Mouse (Mus musculus) embryonic fibroblast, embryonic 13.5 days (primary cell): ENCODE data around the gene Slc26a9. TPM values are rescaled to one million over a fixed set of nuclear protein-coding genes. Genes with fewer than 3 reads are reported as not detected.

Source experiments
- H3K27ac ChIP-seq: 2 replicates; pipeline ENCODE4 v1.5.1; 2012; ENCODE audit warnings: low read length, control low read depth, inconsistent platforms; ENCODE audit not compliant: insufficient read depth
- H3K4me1 ChIP-seq: 2 replicates; pipeline ENCODE4 v1.6.1; 2011; ENCODE audit warnings: low read length; ENCODE audit not compliant: control insufficient read depth, insufficient read depth
- H3K4me3 ChIP-seq: 2 replicates; pipeline ENCODE4 v1.5.1; 2011; ENCODE audit warnings: mild to moderate bottlenecking, control low read depth, low read length; ENCODE audit not compliant: insufficient read depth
- CTCF ChIP-seq: IDR thresholded peaks from 2 replicates; pipeline ENCODE4 v1.5.1; 2011; ENCODE audit warnings: mild to moderate bottlenecking, control low read depth, low read length, moderate library complexity, borderline replicate concordance; ENCODE audit not compliant: insufficient read depth
- POLR2A ChIP-seq: IDR thresholded peaks from 2 replicates; pipeline ENCODE4 v1.6.1; 2011; ENCODE audit warnings: low read depth, mild to moderate bottlenecking, control low read depth, low read length, moderate library complexity
- polyA plus RNA-seq: library from polyadenylated mRNA; stranded (reverse); fragments of >200 nt; gene quantifications from 2 replicates; pipeline ENCODE4 v1.2.4, GENCODE M21; 2011; ENCODE audit warnings: low read depth; ENCODE audit not compliant: missing spikeins, insufficient read length

Gene Slc26a9
- polyA plus RNA-seq, 1 experiment = not detected

GRCm38 (mm10) chr1:131764581-131765338 lies 20.9 kb downstream of the Slc26a9 start:
- Histone ChIP-seq H3K4me3 (no peak overlapping the region), H3K4me1 (no peaks in the 10 kb centered on the region), H3K27ac (no peak overlapping the region)
- TF ChIP-seq CTCF (no peak), POLR2A (no peak)

- H3K4me1 ChIP-seq = no peaks in the 10 kb centered on the region
- H3K4me3 ChIP-seq = no peak overlapping the region
- no peak for TF ChIP-seq POLR2A
- TF ChIP-seq CTCF = peak; percentile 89
- H3K27ac ChIP-seq = no peak overlapping the region
Observed at GRCm38 (mm10) chr1:131765357-131766001, 21.7 kb downstream of the Slc26a9 start.

- Histone ChIP-seq H3K27ac (no peak overlapping the region), H3K4me3 (no peak overlapping the region), H3K4me1 (no peaks in the 10 kb centered on the region)
- no peak for TF ChIP-seq POLR2A
- no peak for TF ChIP-seq CTCF
Observed at GRCm38 (mm10) chr1:131769296-131769695, 25.5 kb downstream of the Slc26a9 start.

- H3K27ac ChIP-seq = no peak overlapping the region
- H3K4me3 ChIP-seq = no peak overlapping the region
- H3K4me1 ChIP-seq = no peaks in the 10 kb centered on the region
- no peak for TF ChIP-seq POLR2A
- no peak for TF ChIP-seq CTCF
Observed at GRCm38 (mm10) chr1:131770656-131771055, 26.8 kb downstream of the Slc26a9 start.

- H3K4me1 ChIP-seq = no peaks in the 10 kb centered on the region
- H3K27ac ChIP-seq = no peak overlapping the region
- TF ChIP-seq CTCF = no peak
- TF ChIP-seq POLR2A = no peak
- no peak overlapping the region for H3K4me3 ChIP-seq
Observed at GRCm38 (mm10) chr1:131771440-131771839, 27.6 kb downstream of the Slc26a9 start.

GRCm38 (mm10) chr1:131794591-131794990 lies 50.8 kb downstream of the Slc26a9 start:
- Histone ChIP-seq H3K4me1 (no peaks in the 10 kb centered on the region), H3K4me3 (no peak overlapping the region), H3K27ac (no peak overlapping the region)
- TF ChIP-seq CTCF (no peak), POLR2A (no peak)

GRCm38 (mm10) chr1:131795171-131795570 lies 51.3 kb downstream of the Slc26a9 start:
- Histone ChIP-seq H3K4me1 (no peaks in the 10 kb centered on the region), H3K4me3 (no peak overlapping the region), H3K27ac (no peak overlapping the region)
- TF ChIP-seq POLR2A = no peak
- no peak for TF ChIP-seq CTCF

- TF ChIP-seq CTCF = no peak
- TF ChIP-seq POLR2A = no peak
- no peaks in the 10 kb centered on the region for H3K4me1 ChIP-seq
- H3K4me3 ChIP-seq = no peak within 1 kb of the TSS; the same call in 1 of the 2 replicates
- no peak within 1 kb of the TSS for H3K27ac ChIP-seq
Observed at GRCm38 (mm10) chr1:131797202-131797909, 53.5 kb downstream of the Slc26a9 start, which contains the start of gene Pm20d1. Gene Pm20d1 (plus strand): TSS chr1:131797381.

- no peaks in the 10 kb centered on the region for H3K4me1 ChIP-seq
- no peak overlapping the region for H3K4me3 ChIP-seq
- no peak overlapping the region for H3K27ac ChIP-seq
- TF ChIP-seq POLR2A (no peak), CTCF (no peak)
Observed at GRCm38 (mm10) chr1:131800001-131800400, 56.2 kb downstream of the Slc26a9 start.

GRCm38 (mm10) chr1:131801071-131801470 lies 57.2 kb downstream of the Slc26a9 start:
- H3K4me3 ChIP-seq = no peak overlapping the region
- H3K27ac ChIP-seq = no peak overlapping the region
- H3K4me1 ChIP-seq = no peaks in the 10 kb centered on the region
- TF ChIP-seq POLR2A = no peak
- no peak for TF ChIP-seq CTCF
